Mouse (Mus musculus) sigmoid colon, adult 10 weeks (tissue): ENCODE results near the gene Vmn2r18. TPM values are rescaled to one million over a fixed set of nuclear protein-coding genes. Genes with fewer than 3 reads are reported as not detected.

ENCODE experiments used
- polyA plus RNA-seq: library from polyadenylated mRNA; stranded (reverse); fragments of 350-450 nt; fragmentation: Illumina TruSeq; extraction: RNeasy Lipid Tissue Mini Kit (QIAGEN cat#74804); gene quantifications from one replicate; pipeline ENCODE4 v1.2.3, GENCODE M21; 2014; ENCODE audit warnings: low read depth, low replicate concordance

Vmn2r18 gene
- polyA plus RNA-seq, result not detected

GRCm38 (mm10) chr5:151605921-151606320 lies at the start of gene Vmn2r18:
Gene Vmn2r18, minus strand, starts transcription at chr5:151606021.

GRCm38 (mm10) chr5:151650700-151651410 lies 45.0 kb upstream of the Vmn2r18 start, which contains the start of gene Rfc3:
Gene Rfc3, minus strand, starts transcription at chr5:151651242.

Other genes starting within 250 kb of the Vmn2r18 start
- not detected for gene Gm42906, start 177.9 kb downstream of the Vmn2r18 start, polyA plus RNA-seq
- 23.0 TPM for gene Rfc3, start 45.2 kb upstream of the Vmn2r18 start, polyA plus RNA-seq